Mouse (Mus musculus) forebrain, embryonic 15.5 days (tissue): ENCODE data around the gene Cab39. TPM values are rescaled to one million over a fixed set of nuclear protein-coding genes. Genes with fewer than 3 reads are reported as not detected.
"Not testable (repeated sequence)": the region's sequence is repeated elsewhere in the genome, so short reads cannot be mapped to it uniquely, and the experiment has no call there.

Experiments used
- ATAC-seq: fragments of 200-750 bp; cut with Nextera tagmentation; replicated peaks from 2 replicates; pipeline ENCODE4 v1.8.0; 2017; ENCODE audit warnings: mild to moderate bottlenecking, moderate TSS enrichment, moderate library complexity
- H3K27ac ChIP-seq: fragments of 300-500 bp; sonication (generic); replicated peaks from 2 replicates; pipeline ENCODE4 v1.5.1; 2015; ENCODE audit warnings: mild to moderate bottlenecking, inconsistent platforms
- H3K27me3 ChIP-seq: fragments of 300-500 bp; sonication (generic); 2 replicates; pipeline ENCODE4 v1.6.1; 2015; ENCODE audit warnings: inconsistent platforms
- H3K36me3 ChIP-seq: fragments of 300-500 bp; sonication (generic); 2 replicates; pipeline ENCODE4 v1.6.1; 2015; ENCODE audit warnings: mild to moderate bottlenecking, inconsistent platforms
- H3K4me1 ChIP-seq: fragments of 300-500 bp; sonication (generic); 2 replicates; pipeline ENCODE4 v1.6.1; 2015; ENCODE audit warnings: inconsistent platforms
- H3K4me2 ChIP-seq: fragments of 300-500 bp; sonication (generic); replicated peaks from 2 replicates; pipeline ENCODE4 v1.6.1; 2015; ENCODE audit warnings: mild to moderate bottlenecking, inconsistent platforms
- H3K4me3 ChIP-seq: fragments of 300-500 bp; sonication (generic); 2 replicates; pipeline ENCODE4 v1.5.1; 2015; ENCODE audit warnings: mild to moderate bottlenecking, inconsistent platforms
- H3K9ac ChIP-seq: fragments of 300-500 bp; sonication (generic); replicated peaks from 2 replicates; pipeline ENCODE4 v1.6.1; 2015; ENCODE audit warnings: mild to moderate bottlenecking, inconsistent platforms
- H3K9me3 ChIP-seq: fragments of 300-500 bp; sonication (generic); 2 replicates; pipeline ENCODE4 v1.6.1; 2016; ENCODE audit warnings: inconsistent platforms
- whole genome bisulfite sequencing: fragments of 180-500 bp; shearing (Covaris S2); methylation state at CpG from one replicate; pipeline ENCODE4 v1.1.7; 2015; ENCODE audit warnings: mixed read lengths; 5-methylcytosine and 5-hydroxymethylcytosine counted together
- polyA plus RNA-seq: library from polyadenylated mRNA; unstranded; fragments of >200 nt; fragmentation: Nextera tagmentation; extraction: Ambion mirVana; gene quantifications from 2 replicates; pipeline ENCODE4 v1.2.1, GENCODE M21; 2015

Gene Cab39
- polyA plus RNA-seq, 1 experiment from 2014 or later, result 53.2 TPM

DNA sequence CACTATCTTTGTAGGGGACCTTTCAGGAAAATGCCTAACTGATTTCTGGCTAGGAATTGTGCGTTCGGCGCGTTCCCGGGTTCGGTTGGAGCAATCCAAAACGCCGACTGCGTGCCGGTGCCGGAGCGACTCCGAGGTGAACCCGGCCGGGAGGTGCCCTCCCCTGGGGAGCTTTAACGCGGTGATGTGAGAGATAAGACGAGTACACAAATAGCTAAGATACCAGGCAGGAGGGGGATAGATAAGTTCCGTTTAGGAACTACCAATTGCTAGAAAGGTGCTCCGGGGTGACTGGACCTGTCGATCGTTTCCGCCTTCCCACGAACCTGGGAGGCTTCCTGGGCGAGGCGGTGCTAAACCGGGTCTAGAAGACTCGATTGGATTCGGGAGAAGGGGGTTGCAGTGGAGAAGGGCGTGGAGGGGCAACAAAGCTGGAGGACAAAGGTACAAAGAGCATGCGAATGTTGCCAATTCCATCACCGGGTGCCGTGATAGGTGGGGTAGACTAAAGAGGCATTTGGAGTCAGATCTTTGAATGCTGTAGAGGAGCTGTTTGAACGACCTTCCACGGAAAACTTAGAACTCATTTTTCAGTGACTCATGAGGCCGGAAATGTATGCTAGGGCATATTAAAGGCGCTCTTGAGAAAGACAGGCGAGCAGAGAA, 998 bp downstream of the Cab39 start:
- H3K27me3 ChIP-seq, result no peaks in the 10 kb centered on the region
- H3K4me1 ChIP-seq, result peaks cover 16% of the 10 kb centered on the region
- under 1% methylated on average over 38 of the region's 38 CpGs for WGBS
- peak; percentile 18 for ATAC-seq
- H3K9ac ChIP-seq, result peak overlapping the region; percentile 90
- peak overlapping the region; percentile 82 for H3K4me3 ChIP-seq
- H3K9me3 ChIP-seq, result no peaks in the 10 kb centered on the region
- H3K36me3 ChIP-seq, result 0 out of 2 replicates have a peak, but pooled peaks cover 3% of the 10 kb centered on the region
- H3K4me2 ChIP-seq, result peak overlapping the region; percentile 58
- H3K27ac ChIP-seq, result peak overlapping the region; percentile 95

DNA sequence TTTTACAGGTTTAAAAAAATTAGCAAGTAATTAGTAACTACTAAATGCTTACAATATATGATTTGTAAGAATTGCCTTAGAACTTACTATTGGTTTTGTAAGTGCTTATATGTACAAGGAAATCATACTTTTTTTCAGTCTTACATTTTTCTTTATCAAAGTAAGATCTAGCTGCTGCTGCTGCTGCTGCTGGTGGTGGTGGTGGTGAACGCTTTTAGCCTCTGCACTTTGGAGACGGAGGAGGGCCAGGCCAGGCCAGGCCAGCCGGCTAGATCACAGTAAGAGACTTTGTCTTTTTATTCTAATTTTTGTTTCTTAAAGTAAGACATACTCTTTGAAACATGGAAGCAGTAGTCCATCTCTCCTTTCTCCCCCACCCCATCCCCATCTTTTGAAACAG, 2.0 kb downstream of the Cab39 start:
- Histone ChIP-seq H3K36me3 (0 out of 2 replicates have a peak, but pooled peaks cover 3% of the 10 kb centered on the region), H3K27me3 (no peaks in the 10 kb centered on the region), H3K9me3 (no peaks in the 10 kb centered on the region), H3K9ac (no peak overlapping the region), H3K27ac (no peak overlapping the region), H3K4me1 (peaks cover 16% of the 10 kb centered on the region), H3K4me3 (no peak overlapping the region), H3K4me2 (peak overlapping the region; percentile 30)
- WGBS, result 63% methylated on average over 3 of the region's 3 CpGs
- no peak for ATAC-seq

DNA sequence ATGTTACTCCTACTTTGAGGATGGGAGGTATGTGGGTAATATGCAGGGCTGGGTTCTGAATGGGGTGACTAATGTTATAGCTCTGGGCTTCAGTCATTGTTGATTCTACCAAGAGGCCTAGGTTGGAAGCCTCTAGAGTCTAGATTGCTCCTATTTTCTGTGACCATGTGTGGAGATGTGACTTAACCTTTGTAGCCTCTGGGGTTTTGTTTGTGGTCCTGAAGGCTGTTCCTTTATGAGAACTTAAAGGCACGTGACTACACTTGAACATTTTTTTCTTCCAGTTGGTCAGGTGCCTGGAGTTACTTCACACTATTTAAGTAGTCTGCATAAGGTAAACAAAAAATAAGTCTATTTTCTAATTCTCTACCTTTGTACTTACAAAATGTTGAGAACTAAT, 6.5 kb downstream of the Cab39 start:
- H3K9me3 ChIP-seq, result no peaks in the 10 kb centered on the region
- no peak overlapping the region for H3K27ac ChIP-seq
- 85% methylated on average over 1 of the region's 1 CpGs for WGBS
- H3K4me1 ChIP-seq, result peaks cover 11% of the 10 kb centered on the region
- H3K4me2 ChIP-seq, result no peak overlapping the region
- no peak overlapping the region for H3K9ac ChIP-seq
- no peaks in the 10 kb centered on the region for H3K27me3 ChIP-seq
- ATAC-seq, result no peak
- H3K4me3 ChIP-seq, result no peak overlapping the region
- H3K36me3 ChIP-seq, result 0 out of 2 replicates have a peak, but pooled peaks cover 3% of the 10 kb centered on the region

DNA sequence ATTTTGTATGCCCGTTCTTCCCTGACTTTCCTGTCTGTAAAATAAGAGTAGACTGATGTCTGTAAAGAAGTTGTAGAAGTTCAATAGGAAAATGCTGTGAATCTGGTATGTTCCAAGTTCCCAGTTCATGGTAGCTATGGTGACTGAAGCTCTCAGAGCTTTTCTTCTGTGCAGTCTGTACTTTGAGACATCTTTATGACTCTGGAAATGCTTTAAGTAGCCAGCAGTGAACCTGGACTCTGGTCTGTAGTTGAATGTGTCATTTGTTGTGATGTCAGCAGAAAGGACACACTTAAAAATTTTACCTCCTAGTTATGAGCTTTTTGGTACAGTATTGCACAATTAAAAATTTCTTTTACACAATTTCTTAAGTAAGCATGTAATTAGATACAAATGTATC, 9.3 kb downstream of the Cab39 start:
- WGBS, result 96% methylated on average over 1 of the region's 1 CpGs

DNA sequence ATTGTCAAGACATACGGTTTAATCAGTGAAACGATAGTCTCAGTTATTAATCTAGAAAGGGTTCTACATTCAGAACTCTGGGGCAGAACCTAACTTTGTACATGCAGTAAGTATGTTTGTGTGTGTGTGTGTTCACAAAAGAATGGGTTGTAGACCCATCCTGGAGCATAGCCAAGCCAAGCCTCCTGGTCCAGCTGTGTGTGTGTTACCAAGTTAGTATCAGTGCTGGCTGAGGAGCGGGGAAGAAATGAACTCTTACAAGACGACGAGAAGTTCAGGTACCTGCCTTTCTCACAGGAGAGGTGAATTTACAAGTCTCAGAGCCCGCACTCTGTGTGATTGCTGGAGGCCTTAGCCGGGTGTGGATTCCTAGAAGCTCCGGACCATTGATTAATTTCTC, 11.3 kb downstream of the Cab39 start:
- no peak overlapping the region for H3K27ac ChIP-seq
- H3K4me2 ChIP-seq, result no peak overlapping the region
- WGBS, result 92% methylated on average over 8 of the region's 8 CpGs
- no peaks in the 10 kb centered on the region for H3K36me3 ChIP-seq
- no peak overlapping the region for H3K4me3 ChIP-seq
- no peaks in the 10 kb centered on the region for H3K27me3 ChIP-seq
- H3K9ac ChIP-seq, result no peak overlapping the region
- H3K4me1 ChIP-seq, result no peaks in the 10 kb centered on the region
- no peaks in the 10 kb centered on the region for H3K9me3 ChIP-seq
- no peak for ATAC-seq

More for the DNA sequence above, 9.3 kb downstream of the Cab39 start:
- no peaks in the 10 kb centered on the region for H3K27me3 ChIP-seq
- no peak overlapping the region for H3K27ac ChIP-seq
- no peaks in the 10 kb centered on the region for H3K9me3 ChIP-seq
- H3K4me3 ChIP-seq, result no peak overlapping the region
- H3K9ac ChIP-seq, result no peak overlapping the region
- H3K36me3 ChIP-seq, result no peaks in the 10 kb centered on the region
- no peaks in the 10 kb centered on the region for H3K4me1 ChIP-seq
- H3K4me2 ChIP-seq, result no peak overlapping the region
- no peak for ATAC-seq

DNA sequence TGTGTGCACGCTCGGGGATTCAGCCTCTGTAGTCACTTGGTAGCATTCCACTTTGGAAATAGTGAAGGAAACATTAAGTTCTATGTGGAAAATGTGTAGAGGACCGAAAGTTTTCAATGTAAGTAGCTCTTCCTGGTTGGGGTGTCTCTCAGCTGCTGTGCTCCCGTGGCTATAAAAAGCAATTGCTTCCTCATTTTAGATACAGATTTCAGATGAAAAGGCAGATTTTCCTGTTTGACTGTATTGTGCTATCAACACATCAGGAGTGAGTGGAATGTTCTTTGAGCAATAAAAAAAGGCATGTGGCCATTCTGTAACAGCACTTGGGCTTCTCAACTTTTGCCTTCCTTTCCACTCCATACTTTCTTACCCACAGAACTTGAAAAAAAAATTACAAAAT, 16.0 kb downstream of the Cab39 start:
- H3K4me1 ChIP-seq, result peaks cover 14% of the 10 kb centered on the region
- 74% methylated on average over 4 of the region's 4 CpGs for WGBS
- no peak overlapping the region for H3K27ac ChIP-seq
- no peak for ATAC-seq
- H3K36me3 ChIP-seq, result no peaks in the 10 kb centered on the region
- no peak overlapping the region for H3K4me2 ChIP-seq
- no peaks in the 10 kb centered on the region for H3K27me3 ChIP-seq
- no peak overlapping the region for H3K9ac ChIP-seq
- no peaks in the 10 kb centered on the region for H3K9me3 ChIP-seq
- no peak overlapping the region for H3K4me3 ChIP-seq

DNA sequence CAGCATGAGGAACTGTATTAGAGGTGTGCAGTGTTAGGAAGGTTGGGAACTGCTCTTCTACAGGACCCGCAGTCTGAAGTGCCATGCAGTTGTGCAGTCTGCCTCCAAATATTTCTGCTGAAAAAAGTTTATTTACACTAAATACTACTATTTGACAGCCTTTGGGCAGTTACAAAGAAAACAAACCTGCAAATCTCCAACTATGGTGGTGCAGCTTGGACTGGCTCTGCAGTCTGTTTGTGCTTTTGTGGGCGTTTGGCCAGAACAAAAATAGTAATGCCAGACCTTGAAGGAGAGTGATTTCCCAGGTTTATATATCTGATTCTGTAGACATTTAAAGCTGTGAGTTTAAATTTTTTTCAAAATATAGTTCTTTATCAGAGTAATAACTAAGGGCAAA, 17.1 kb downstream of the Cab39 start:
- Histone ChIP-seq H3K9me3 (no peaks in the 10 kb centered on the region), H3K36me3 (no peaks in the 10 kb centered on the region), H3K9ac (no peak overlapping the region), H3K4me3 (no peak overlapping the region), H3K4me1 (peaks cover 14% of the 10 kb centered on the region), H3K4me2 (no peak overlapping the region), H3K27me3 (no peaks in the 10 kb centered on the region), H3K27ac (no peak overlapping the region)
- 75% methylated on average over 2 of the region's 2 CpGs for WGBS
- ATAC-seq, result no peak

DNA sequence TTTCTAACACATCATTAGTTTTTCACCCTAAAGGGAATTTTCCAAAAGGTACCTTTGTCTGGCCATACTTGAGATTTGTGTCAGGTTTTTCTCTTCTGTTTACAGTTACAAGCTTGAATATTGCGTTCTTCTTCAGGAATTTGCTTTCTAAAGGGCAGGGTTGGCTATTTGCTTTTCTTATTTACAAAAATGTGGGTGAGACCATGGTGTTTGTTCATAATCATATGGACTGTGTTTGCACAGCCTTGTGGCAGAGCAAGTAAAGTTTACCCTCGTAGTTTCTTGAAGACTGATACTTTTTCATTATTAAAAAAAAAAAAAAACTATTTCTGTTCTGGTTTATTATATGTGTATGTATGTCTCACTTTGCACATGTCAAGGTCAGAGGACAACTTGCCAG, 17.5 kb downstream of the Cab39 start:
- WGBS, result 93% methylated on average over 2 of the region's 2 CpGs

DNA sequence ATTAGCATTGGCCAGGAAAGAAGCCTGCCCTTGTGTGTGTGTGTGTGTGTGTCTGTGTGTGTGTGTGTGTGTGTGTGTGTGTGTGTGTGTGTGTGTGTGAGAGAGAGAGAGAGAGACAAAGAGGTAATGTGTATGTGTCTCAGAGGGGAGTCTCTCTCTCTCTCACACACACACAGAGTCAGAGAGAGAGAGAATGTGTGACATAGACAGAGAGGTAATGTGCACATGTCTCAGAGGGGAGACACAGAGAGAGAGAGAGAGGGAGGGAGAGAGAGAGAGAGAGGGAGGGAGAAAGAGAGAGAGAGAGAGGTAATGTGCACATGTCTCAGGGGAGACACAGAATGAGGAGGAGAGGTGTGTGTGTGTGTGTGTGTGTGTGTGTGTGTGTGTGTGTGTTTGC, 21.0 kb downstream of the Cab39 start:
- H3K9ac ChIP-seq, H3K4me2 ChIP-seq, H3K9me3 ChIP-seq, H3K27me3 ChIP-seq, ATAC-seq, H3K27ac ChIP-seq, H3K4me3 ChIP-seq: not testable (repeated sequence)
- peaks cover 10% of the 10 kb centered on the region for H3K36me3 ChIP-seq
- peaks cover 14% of the 10 kb centered on the region for H3K4me1 ChIP-seq

More for the DNA sequence above, 17.5 kb downstream of the Cab39 start:
- H3K9ac ChIP-seq, result no peak overlapping the region
- H3K9me3 ChIP-seq, result no peaks in the 10 kb centered on the region
- H3K4me3 ChIP-seq, result no peak overlapping the region
- H3K27me3 ChIP-seq, result no peaks in the 10 kb centered on the region
- H3K4me2 ChIP-seq, result no peak overlapping the region
- H3K4me1 ChIP-seq, result peaks cover 14% of the 10 kb centered on the region
- no peaks in the 10 kb centered on the region for H3K36me3 ChIP-seq
- no peak for ATAC-seq
- H3K27ac ChIP-seq, result no peak overlapping the region

DNA sequence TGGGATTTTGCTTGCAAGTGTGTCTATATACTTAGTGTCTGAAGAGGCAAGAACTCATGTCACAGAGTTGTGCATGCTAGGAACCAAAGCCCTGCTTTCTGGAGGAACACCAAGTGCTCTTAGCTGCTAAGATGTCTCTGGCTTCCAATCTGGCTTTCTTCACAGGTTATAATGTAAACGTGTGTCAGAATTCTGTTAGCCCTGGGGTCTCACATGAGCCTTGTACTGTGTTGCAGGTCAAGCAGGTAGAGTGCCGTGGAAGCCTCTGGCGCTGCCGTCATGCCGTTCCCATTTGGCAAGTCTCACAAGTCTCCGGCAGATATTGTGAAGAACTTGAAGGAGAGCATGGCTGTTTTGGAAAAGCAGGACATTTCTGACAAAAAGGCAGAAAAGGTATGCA, 24.9 kb downstream of the Cab39 start:
- Histone ChIP-seq H3K27ac (no peak overlapping the region), H3K4me1 (peaks cover 8% of the 10 kb centered on the region; the same call in 1 of the 2 replicates), H3K4me2 (no peak overlapping the region), H3K9me3 (no peaks in the 10 kb centered on the region), H3K9ac (no peak overlapping the region), H3K36me3 (peaks cover 25% of the 10 kb centered on the region), H3K27me3 (no peaks in the 10 kb centered on the region), H3K4me3 (no peak overlapping the region)
- 95% methylated on average over 6 of the region's 6 CpGs for WGBS
- no peak for ATAC-seq

DNA sequence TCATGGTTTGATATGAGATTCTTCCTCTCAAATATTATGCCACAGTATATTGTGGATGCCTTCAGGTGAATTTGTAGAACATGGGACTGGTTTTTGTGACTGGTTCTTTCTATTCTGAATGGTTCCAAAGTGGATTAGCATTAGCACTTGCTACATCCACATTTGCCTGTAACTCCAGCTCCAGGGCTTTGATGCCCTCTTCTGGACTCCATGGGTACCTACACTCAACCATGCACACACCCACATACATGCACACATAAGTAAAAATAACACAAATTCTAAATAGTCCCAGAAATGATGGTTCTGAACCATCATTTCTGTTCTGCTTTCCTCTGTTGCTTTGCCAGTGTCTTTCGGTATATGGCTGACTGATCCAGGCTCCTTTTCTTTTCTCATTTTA, 26.5 kb downstream of the Cab39 start:
- no peak overlapping the region for H3K27ac ChIP-seq
- no peaks in the 10 kb centered on the region for H3K9me3 ChIP-seq
- WGBS, result 98% methylated on average over 1 of the region's 1 CpGs
- H3K4me2 ChIP-seq, result no peak overlapping the region
- ATAC-seq, result no peak
- no peaks in the 10 kb centered on the region for H3K27me3 ChIP-seq
- no peaks in the 10 kb centered on the region for H3K4me1 ChIP-seq
- H3K36me3 ChIP-seq, result peaks cover 29% of the 10 kb centered on the region
- H3K4me3 ChIP-seq, result no peak overlapping the region
- H3K9ac ChIP-seq, result no peak overlapping the region

DNA sequence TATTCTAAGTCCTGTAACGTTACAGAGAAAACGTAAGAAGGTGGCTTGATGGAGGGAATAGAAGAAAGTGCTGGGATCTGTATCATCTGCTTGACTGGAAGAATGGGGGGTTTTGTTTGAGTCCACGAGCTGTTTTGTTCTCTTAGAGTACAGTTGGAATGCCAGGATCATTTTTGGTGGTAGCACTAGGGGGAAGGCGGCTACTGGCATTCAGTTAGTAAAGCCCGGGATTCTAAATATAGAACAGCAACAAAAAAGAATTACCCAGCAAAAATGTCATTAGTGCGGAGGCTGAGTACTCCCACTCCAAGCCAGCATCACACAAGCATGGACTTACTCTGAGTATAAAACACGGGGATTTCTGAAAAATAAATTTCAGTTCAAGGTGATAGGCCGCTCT, 29.0 kb downstream of the Cab39 start:
- Histone ChIP-seq H3K27me3 (no peaks in the 10 kb centered on the region), H3K27ac (no peak overlapping the region), H3K4me3 (no peak overlapping the region), H3K4me2 (no peak overlapping the region), H3K4me1 (no peaks in the 10 kb centered on the region), H3K36me3 (peaks cover 33% of the 10 kb centered on the region), H3K9ac (no peak overlapping the region), H3K9me3 (no peaks in the 10 kb centered on the region)
- 82% methylated on average over 8 of the region's 8 CpGs for WGBS
- ATAC-seq, result no peak

DNA sequence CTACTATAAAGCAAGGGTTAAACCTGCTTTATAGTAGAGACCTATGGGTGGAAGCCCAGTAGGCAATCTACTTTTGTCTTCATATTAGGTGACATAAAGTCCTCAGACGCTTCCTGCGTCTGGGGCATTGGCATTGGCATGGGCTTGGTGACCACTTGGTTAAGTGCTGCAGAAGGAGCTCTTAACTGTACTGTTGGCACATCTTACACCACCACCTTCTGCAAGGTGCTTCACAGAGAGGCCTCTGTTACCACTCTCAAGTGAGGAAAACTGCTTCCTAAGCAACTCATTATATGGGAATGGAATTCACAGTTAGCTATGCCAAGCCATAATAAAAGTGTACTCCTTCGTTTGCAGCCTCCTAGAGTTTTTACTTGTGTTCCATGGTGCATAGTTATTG, 31.7 kb downstream of the Cab39 start:
- peaks cover 17% of the 10 kb centered on the region for H3K36me3 ChIP-seq
- WGBS, result 82% methylated on average over 3 of the region's 3 CpGs

More for the DNA sequence above, 31.7 kb downstream of the Cab39 start:
- Histone ChIP-seq H3K4me3 (no peak overlapping the region), H3K27ac (no peak overlapping the region), H3K4me2 (no peak overlapping the region), H3K9me3 (no peaks in the 10 kb centered on the region), H3K9ac (no peak overlapping the region), H3K4me1 (no peaks in the 10 kb centered on the region), H3K27me3 (no peaks in the 10 kb centered on the region)
- ATAC-seq, result no peak
